ENCODE assay signal across 25 mouse cellular contexts in genomic region chr11:58026337-58026736, GRCm38 (mm10). TPM values are rescaled to one million over a fixed set of nuclear protein-coding genes. Genes with fewer than 3 reads are reported as not detected.
A peak's percentile ranks its signal among the peaks of the same experiment; 100 is the strongest.
DNase-seq lines count a peak whose midpoint lies in the region; ATAC-seq and TF ChIP-seq lines count a peak whose summit lies in the region.
"Had no signal": no experiment of that assay in that cellular context is flagged by ENCODE, and none has a peak within 500 bp of the region (broad histone marks: within the 10 kb centered on the region; RNA-seq: fewer than 3 reads in every experiment).

No protein-coding gene starts in this region.

- H3K9ac ChIP-seq in lung, embryonic 15.5 days: no peak overlapping the region
- H3K9ac ChIP-seq in MEL (ENCODE audit: control insufficient read depth, low read depth, low read length, poor library complexity, severe bottlenecking): no peak overlapping the region
- no peak overlapping the region for H3K9ac ChIP-seq in stomach, embryonic 15.5 days
- H3K9ac ChIP-seq: embryonic facial prominence, embryonic 12.5 days; hindbrain, embryonic 15.5 days; limb, embryonic 13.5 days; liver, embryonic 12.5 days had no signal

- DNase-seq in kidney, adult 2 months: peak; percentile 51
- no peak for DNase-seq in kidney, postnatal 14 days
- no peak for DNase-seq in lung, postnatal 4 days
- no peak for DNase-seq in MEL (ENCODE audit: low read depth, low spot score)
- no peak for DNase-seq in adrenal gland, adult 8-10 months
- DNase-seq in right cerebral cortex, postnatal 10 days (ENCODE audit: low spot score in 2 of 2): no peak
- DNase-seq: adrenal gland, postnatal 10 days; B cell, adult 2 months; cerebellum, adult 9-11 months; embryo, embryonic 11 days; gastrocnemius, postnatal 36 days; heart, adult 18-20 months; heart, postnatal 4 days; thymus, postnatal 4 days had no signal

- TF ChIP-seq RAD21 in MEL (IDR thresholded peaks at IDR 0.05; ENCODE audit: low read depth, low read length): no peak

- H3K9me3 ChIP-seq in lung, embryonic 15.5 days: no peaks in the 10 kb centered on the region
- H3K9me3 ChIP-seq in MEL (replicated peaks; ENCODE audit: insufficient read depth, low read length): no peaks in the 10 kb centered on the region
- H3K9me3 ChIP-seq in stomach, embryonic 15.5 days: no peaks in the 10 kb centered on the region
- H3K9me3 ChIP-seq: embryonic facial prominence, embryonic 12.5 days; hindbrain, embryonic 15.5 days; limb, embryonic 13.5 days; liver, embryonic 12.5 days had no signal

- no peak overlapping the region for H3K27ac ChIP-seq in kidney, adult 2 months (ENCODE audit: insufficient read depth, low read depth, low read length)
- H3K27ac ChIP-seq in lung, embryonic 15.5 days: peak overlapping the region; percentile 38
- no peak overlapping the region for H3K27ac ChIP-seq in MEL (ENCODE audit: control insufficient read depth, low read depth, low read length)
- H3K27ac ChIP-seq in stomach, embryonic 15.5 days: peak overlapping the region; percentile 67
- H3K27ac ChIP-seq: embryonic facial prominence, embryonic 12.5 days; hindbrain, embryonic 15.5 days; limb, embryonic 13.5 days had no signal

- TF ChIP-seq CTCF in kidney, adult 2 months (conservative IDR thresholded peaks at IDR 0.05; ENCODE audit: insufficient read depth, insufficient read length, low read depth, low read length): no peak
- no peak for TF ChIP-seq CTCF in MEL (IDR thresholded peaks at IDR 0.05 in 2 of 3, conservative IDR thresholded peaks at IDR 0.05 in 1 of 3; ENCODE audit: control insufficient read depth in 1 of 3, insufficient read depth in 1 of 3, low read depth in 2 of 3, low read length in 3 of 3, poor library complexity in 1 of 3, severe bottlenecking in 1 of 3)

- no peak for TF ChIP-seq POLR2A in kidney, adult 2 months (IDR thresholded peaks at IDR 0.05; ENCODE audit: low read depth, low read length)
- TF ChIP-seq POLR2A in MEL (IDR thresholded peaks at IDR 0.05; ENCODE audit: control insufficient read depth in 1 of 2, insufficient read depth in 1 of 2, low read depth in 1 of 2, low read length in 2 of 2, poor library complexity in 1 of 2): no peak

- H3K27me3 ChIP-seq in kidney, adult 2 months (replicated peaks; ENCODE audit: control insufficient read depth, insufficient read depth, low read length): no peaks in the 10 kb centered on the region
- H3K27me3 ChIP-seq in lung, embryonic 15.5 days: no peaks in the 10 kb centered on the region
- no peaks in the 10 kb centered on the region for H3K27me3 ChIP-seq in MEL (ENCODE audit: control insufficient read depth in 1 of 2, insufficient read depth in 2 of 2, low read length in 2 of 2)
- no peaks in the 10 kb centered on the region for H3K27me3 ChIP-seq in stomach, embryonic 15.5 days (replicated peaks)
- H3K27me3 ChIP-seq: embryonic facial prominence, embryonic 12.5 days; hindbrain, embryonic 15.5 days; limb, embryonic 13.5 days; liver, embryonic 12.5 days had no signal

- 23% methylated on average over 3 of the region's 3 CpGs for WGBS in kidney, adult 2 months
- 48% methylated on average over 3 of the region's 3 CpGs for WGBS in lung, embryonic 15.5 days
- WGBS in stomach, embryonic 15.5 days: 40% methylated on average over 3 of the region's 3 CpGs

- no peaks in the 10 kb centered on the region for H3K36me3 ChIP-seq in kidney, adult 2 months (ENCODE audit: control insufficient read depth, insufficient read depth, low read length)
- H3K36me3 ChIP-seq in lung, embryonic 15.5 days: no peaks in the 10 kb centered on the region
- peaks cover 21 to 26% of the 10 kb centered on the region in 2 experiments for H3K36me3 ChIP-seq in MEL (ENCODE audit: control insufficient read depth in 1 of 2, insufficient read depth in 2 of 2, low read length in 2 of 2)
- no peaks in the 10 kb centered on the region for H3K36me3 ChIP-seq in stomach, embryonic 15.5 days
- H3K36me3 ChIP-seq: embryonic facial prominence, embryonic 12.5 days; hindbrain, embryonic 15.5 days had no signal

- no peak for TF ChIP-seq EP300 in MEL (IDR thresholded peaks at IDR 0.05; ENCODE audit: low read depth in 1 of 2, low read length in 2 of 2)

- H3K79me2 ChIP-seq in MEL (ENCODE audit: control insufficient read depth, insufficient read depth, low read length, poor library complexity): peaks cover 92% of the 10 kb centered on the region

- peaks cover 38% of the 10 kb centered on the region for H3K4me1 ChIP-seq in kidney, adult 2 months (ENCODE audit: control insufficient read depth, insufficient read depth, low read length)
- H3K4me1 ChIP-seq in lung, embryonic 15.5 days: peaks cover 53% of the 10 kb centered on the region
- peaks cover 18 to 19% of the 10 kb centered on the region in 2 experiments for H3K4me1 ChIP-seq in MEL (ENCODE audit: control insufficient read depth in 1 of 2, insufficient read depth in 2 of 2, low read length in 2 of 2)
- peaks cover 27% of the 10 kb centered on the region for H3K4me1 ChIP-seq in stomach, embryonic 15.5 days

- ATAC-seq in lung, embryonic 15.5 days (ENCODE audit: borderline replicate concordance, extremely low read depth, low FRiP score, low TSS enrichment): no peak
- ATAC-seq in stomach, embryonic 15.5 days (ENCODE audit: insufficient read depth, low FRiP score, low read depth): peak; percentile 20; the same call in 1 of the 2 replicates
- ATAC-seq: forebrain, embryonic 14.5 days; inflammation-experienced regulatory T-cells, adult 6 months; liver, embryonic 12.5 days; midbrain, embryonic 16.5 days had no signal

- H3K4me3 ChIP-seq in kidney, adult 2 months (ENCODE audit: insufficient read depth, low read depth, low read length): no peak overlapping the region
- no peak overlapping the region for H3K4me3 ChIP-seq in lung, embryonic 15.5 days
- H3K4me3 ChIP-seq in MEL (ENCODE audit: control insufficient read depth in 1 of 2, insufficient read depth in 1 of 2, low read depth in 2 of 2, low read length in 2 of 2): no peak overlapping the region
- H3K4me3 ChIP-seq in stomach, embryonic 15.5 days (replicated peaks): no peak overlapping the region
- H3K4me3 ChIP-seq: embryonic facial prominence, embryonic 12.5 days; hindbrain, embryonic 15.5 days; limb, embryonic 13.5 days; liver, embryonic 12.5 days had no signal

- no peak overlapping the region for H3K4me2 ChIP-seq in lung, embryonic 15.5 days
- H3K4me2 ChIP-seq in stomach, embryonic 15.5 days: no peak overlapping the region
- H3K4me2 ChIP-seq: embryonic facial prominence, embryonic 12.5 days; heart, embryonic 11.5 days; hindbrain, embryonic 15.5 days; limb, embryonic 13.5 days; liver, embryonic 12.5 days; midbrain, embryonic 11.5 days had no signal

TF ChIP-seq in MEL, 35 proteins besides CTCF, POLR2A, EP300 and RAD21:
- TF ChIP-seq POLR2AphosphoS2 (IDR thresholded peaks at IDR 0.05; ENCODE audit: low read length): 0 out of 2 replicates have a peak, but pooled peaks have one; percentile 34
- no peak for TF ChIP-seq GABPA (IDR thresholded peaks at IDR 0.05; ENCODE audit: low read depth, low read length)
- TF ChIP-seq E2F4 (IDR thresholded peaks at IDR 0.05; ENCODE audit: borderline replicate concordance, low read depth, low read length): no peak
- no peak for TF ChIP-seq MYB (IDR thresholded peaks at IDR 0.05; ENCODE audit: low read depth, low read length)

RNA-seq across cellular contexts. Expression of gene Larp1, which starts 17.5 kb away (rescaled TPM):
- polyA plus RNA-seq in kidney, adult 2 months (2012; rRNA removed): 35.3 and 36.8 TPM in 2 replicates
- 19.0 and 19.5 TPM in 2 replicates for polyA plus RNA-seq in lung, embryonic 15.5 days (2015; fragmentation: Nextera tagmentation; extraction: Ambion mirVana)
- total RNA-seq in MEL (2012; rRNA removed): 73.9 and 88.3 TPM in 2 replicates
- 1,000 to 10,000 TPM in 1 of 2 experiments, 100 to 1,000 TPM in 1; 201 to 2,325 TPM for polyA plus RNA-seq in MEL (2012; ENCODE audit: insufficient read depth in 1 of 2, insufficient read length in 2 of 2, low read depth in 1 of 2, low replicate concordance in 2 of 2, missing spikeins in 1 of 2)
- polyA plus RNA-seq in stomach, embryonic 15.5 days (2015; fragmentation: Nextera tagmentation; extraction: Ambion mirVana): 25.6 and 27.4 TPM in 2 replicates
- 100 to 1,000 TPM in 3 of 4 experiments, 10 to 100 TPM in 1; 95.7 to 109 (median 104) TPM for total RNA-seq in adrenal gland, adult 8-10 months (2022)

Comparison
In these comparisons a context has a peak if more than half of its experiments do, and no peak if none do; other contexts are left out.
1. H3K27ac ChIP-seq: peak in lung, embryonic 15.5 days (single experiment) and stomach, embryonic 15.5 days (single experiment); none in kidney, adult 2 months (single experiment) and MEL (single experiment).